Comparison of ENCODE assay signal across 19 mouse cellular contexts in the genomic region with DNA sequence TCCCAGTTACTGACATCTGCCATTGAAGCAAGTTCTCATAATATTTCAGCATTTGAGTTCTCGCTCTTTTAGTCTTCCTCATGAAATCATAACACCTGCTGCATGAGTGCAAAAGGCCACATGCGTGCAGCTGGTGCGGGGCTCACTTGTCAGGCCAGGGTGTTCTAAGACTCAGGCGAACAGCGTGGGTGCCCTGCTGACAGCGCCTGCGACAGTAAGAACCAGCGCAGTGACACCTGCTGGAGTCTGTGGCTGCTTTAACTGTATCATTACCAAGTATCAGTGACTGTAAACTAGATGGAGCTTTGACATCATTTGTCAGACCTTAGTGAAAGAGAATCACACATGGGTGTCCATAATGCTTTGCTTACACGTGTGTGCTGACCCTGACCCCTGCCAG. TPM values are rescaled to one million over a fixed set of nuclear protein-coding genes. Genes with fewer than 3 reads are reported as not detected.
DNase-seq lines count a peak whose midpoint lies in the region; TF ChIP-seq lines count a peak whose summit lies in the region.
"Had no signal": no experiment of that assay in that cellular context is flagged by ENCODE, and none has a peak within 500 bp of the region (broad histone marks: within the 10 kb centered on the region; RNA-seq: fewer than 3 reads in every experiment).

No protein-coding gene starts in this region.

- TF ChIP-seq CTCF in gastrocnemius, adult 2 months (IDR thresholded peaks at IDR 0.05) = peak; percentile 30; the same call in 1 of the 2 replicates
- peak; percentile 16; the same call in 1 of the 2 replicates for TF ChIP-seq CTCF in left cerebral cortex, adult 2 months (IDR thresholded peaks at IDR 0.05)
- no peak for TF ChIP-seq CTCF in thymus, adult 2 months (IDR thresholded peaks at IDR 0.05; ENCODE audit: borderline replicate concordance, control insufficient read depth, extremely low read depth, insufficient read depth, low read length, poor library complexity)

- no peaks in the 10 kb centered on the region for H3K27me3 ChIP-seq in thymus, adult 2 months (ENCODE audit: control insufficient read depth, insufficient read depth, low read length)
- H3K27me3 ChIP-seq: embryonic facial prominence, embryonic 12.5 days; limb, embryonic 12.5 days; liver, embryonic 13.5 days had no signal

- 79% methylated on average over 9 of the region's 9 CpGs for WGBS in thymus, adult 2 months

- DNase-seq in gastrocnemius, adult 2 months = no peak
- no peak for DNase-seq in gastrocnemius, adult 8-10 months (ENCODE audit: low spot score in 2 of 2)
- no peak for DNase-seq in left cerebral cortex, adult 2 months (ENCODE audit: extremely low spot score in 1 of 2, low spot score in 2 of 2)
- no peak for DNase-seq in left cerebral cortex, adult 9 months (ENCODE audit: low spot score in 2 of 2)
- DNase-seq in thymus, postnatal 14 days = peak; percentile 38
- no peak for DNase-seq in thymus, adult 2 months
- peak; percentile 29 for DNase-seq in telencephalon, adult 2 months (ENCODE audit: low read depth, low spot score)
- no peak for DNase-seq in adrenal gland, postnatal 25 days
- DNase-seq: cerebellum, adult 9-10 months; heart, adult 11 months; kidney, adult 8-10 months; kidney, postnatal 36 days; liver, embryonic 13.5 days; retina, postnatal 1 day had no signal

- intact Hi-C loops in gastrocnemius, adult 2 months (cut with DNase I) = loop anchor here (5.0 kb wide), 1 partner anchor 164 kb away; no protein-coding TSS in a partner anchor
- intact Hi-C loops in left cerebral cortex, adult 2 months (cut with DNase I) = loop anchor here (5.0 kb wide), 2 partner anchors 84 to 164 kb away; partner anchors contain the start of gene Traf3

- no peak overlapping the region for H3K4me3 ChIP-seq in gastrocnemius, adult 2 months
- no peak overlapping the region for H3K4me3 ChIP-seq in left cerebral cortex, adult 2 months
- H3K4me3 ChIP-seq in thymus, adult 2 months (ENCODE audit: control insufficient read depth, insufficient read depth, low read length) = no peak overlapping the region
- H3K4me3 ChIP-seq: embryonic facial prominence, embryonic 12.5 days; limb, embryonic 12.5 days; liver, embryonic 13.5 days had no signal

- H3K4me1 ChIP-seq in thymus, adult 2 months (replicated peaks; ENCODE audit: control insufficient read depth, insufficient read depth, low read length) = no peaks in the 10 kb centered on the region
- H3K4me1 ChIP-seq: embryonic facial prominence, embryonic 12.5 days; limb, embryonic 12.5 days had no signal

- no peak for TF ChIP-seq POLR2A in thymus, adult 2 months (IDR thresholded peaks at IDR 0.05; ENCODE audit: control insufficient read depth, extremely low read depth, insufficient read depth, low read length, poor library complexity)

- no peak overlapping the region for H3K27ac ChIP-seq in gastrocnemius, adult 2 months
- no peak overlapping the region for H3K27ac ChIP-seq in left cerebral cortex, adult 2 months
- H3K27ac ChIP-seq in thymus, adult 2 months (ENCODE audit: control insufficient read depth, insufficient read depth, low read length) = no peak overlapping the region
- H3K27ac ChIP-seq: embryonic facial prominence, embryonic 12.5 days; limb, embryonic 12.5 days; liver, embryonic 13.5 days had no signal

- H3K36me3 ChIP-seq in thymus, adult 2 months (ENCODE audit: control insufficient read depth, insufficient read depth, low read length) = peaks cover 12% of the 10 kb centered on the region

RNA-seq across cellular contexts. Expression of gene Amn, which starts 19.7 kb away (rescaled TPM):
- total RNA-seq in gastrocnemius, adult 2 months (2021) = not detected
- total RNA-seq in gastrocnemius, adult 8-10 months (2022) = not detected
- total RNA-seq in left cerebral cortex, adult 2 months (2021) = 1 to 10 TPM; 8.0 to 10.0 TPM
- polyA plus RNA-seq in thymus, adult 2 months (2012; rRNA removed) = 7.0 and 8.8 TPM in 2 replicates
- 0.79 TPM in 1 of 2 replicates, not detected in the other for total RNA-seq in adrenal gland, postnatal 25 days (2021)
- total RNA-seq: common myeloid progenitor, adult 5-6 weeks; gastrocnemius, adult 18-20 months; hematopoietic stem cell, adult 5-6 weeks had no signal

Comparison
In these comparisons a context has a peak if more than half of its experiments do, and no peak if none do; other contexts are left out.
1. DNase-seq: peak in thymus, postnatal 14 days (single experiment) and telencephalon, adult 2 months (single experiment); none in gastrocnemius, adult 2 months (single experiment), gastrocnemius, adult 8-10 months (0 of 2), left cerebral cortex, adult 2 months (0 of 2), left cerebral cortex, adult 9 months (0 of 2), thymus, adult 2 months (single experiment) and adrenal gland, postnatal 25 days (single experiment).